Mouse (Mus musculus) forebrain, embryonic 10.5 days (tissue): Measurements from ENCODE around the gene Ptpn5. TPM values are rescaled to one million over a fixed set of nuclear protein-coding genes. Genes with fewer than 3 reads are reported as not detected.

Experiments used
- DNase-seq: peaks from one replicate; pipeline ENCODE4 v3.0.0-alpha.2; 2017; ENCODE audit warnings: low spot score; ENCODE audit errors: extremely low spot score
- H3K27ac ChIP-seq: fragments of 300-500 bp; sonication (generic); 2 replicates; pipeline ENCODE4 v1.5.1; 2016; ENCODE audit warnings: mild to moderate bottlenecking
- H3K27me3 ChIP-seq: fragments of 300-500 bp; sonication (generic); 2 replicates; pipeline ENCODE4 v1.6.1; 2016; ENCODE audit warnings: mild to moderate bottlenecking; ENCODE audit not compliant: poor library complexity, severe bottlenecking
- H3K36me3 ChIP-seq: fragments of 300-500 bp; sonication (generic); replicated peaks from 2 replicates; pipeline ENCODE4 v1.6.1; 2016; ENCODE audit warnings: mild to moderate bottlenecking, moderate library complexity
- H3K4me1 ChIP-seq: fragments of 300-500 bp; sonication (generic); 2 replicates; pipeline ENCODE4 v1.6.1; 2016
- H3K4me3 ChIP-seq: fragments of 300-500 bp; sonication (generic); 2 replicates; pipeline ENCODE4 v1.5.1; 2016; ENCODE audit warnings: mild to moderate bottlenecking, moderate library complexity
- H3K9me3 ChIP-seq: fragments of 300-500 bp; sonication (generic); 2 replicates; pipeline ENCODE4 v1.6.1; 2016; ENCODE audit warnings: mild to moderate bottlenecking, moderate library complexity
- WGBS: fragments of 180-500 bp; shearing (Covaris S2); methylation state at CpG from one replicate; pipeline ENCODE4 v1.1.7; 2016; 5-methylcytosine and 5-hydroxymethylcytosine counted together
- polyA plus RNA-seq: library from polyadenylated mRNA; unstranded; fragments of >200 nt; fragmentation: Nextera tagmentation; extraction: Ambion mirVana; gene quantifications from 2 replicates; pipeline ENCODE4 v1.2.1, GENCODE M21; 2016

The Ptpn5 gene
- polyA plus RNA-seq, 1 experiment from 2014 or later = 4.1 TPM

GRCm38 (mm10) chr7:47134570-47134969 lies 1.1 kb upstream of the Ptpn5 start:
- no peak for DNase-seq
- 43% methylated on average over 5 of the region's 5 CpGs for WGBS
- H3K4me1 ChIP-seq = peaks cover 19% of the 10 kb centered on the region
- no peaks in the 10 kb centered on the region for H3K36me3 ChIP-seq
- no peak overlapping the region for H3K27ac ChIP-seq
- H3K9me3 ChIP-seq = no peaks in the 10 kb centered on the region
- H3K27me3 ChIP-seq = peaks cover 61% of the 10 kb centered on the region
- no peak overlapping the region for H3K4me3 ChIP-seq

- Histone ChIP-seq H3K4me1 (peaks cover 19% of the 10 kb centered on the region), H3K4me3 (peak overlapping the region; percentile 82), H3K27me3 (peaks cover 61% of the 10 kb centered on the region), H3K36me3 (no peaks in the 10 kb centered on the region), H3K27ac (peak overlapping the region; percentile 80), H3K9me3 (no peaks in the 10 kb centered on the region)
- DNase-seq = no peak
- WGBS = 0% methylated on average over 10 of the region's 10 CpGs
Measured at GRCm38 (mm10) chr7:47132931-47133260, 588 bp downstream of the Ptpn5 start.

GRCm38 (mm10) chr7:47132180-47132930 lies 1.1 kb downstream of the Ptpn5 start:
- Histone ChIP-seq H3K4me3 (peak overlapping the region; percentile 82), H3K27me3 (peaks cover 61% of the 10 kb centered on the region), H3K9me3 (no peaks in the 10 kb centered on the region), H3K27ac (peak overlapping the region; percentile 80), H3K36me3 (no peaks in the 10 kb centered on the region), H3K4me1 (peaks cover 19% of the 10 kb centered on the region)
- DNase-seq = peak; percentile 67
- WGBS = under 1% methylated on average over 65 of the region's 65 CpGs

- DNase-seq = no peak
- Histone ChIP-seq H3K9me3 (no peaks in the 10 kb centered on the region), H3K27ac (peak overlapping the region; percentile 80), H3K36me3 (no peaks in the 10 kb centered on the region), H3K4me3 (peak overlapping the region; percentile 82), H3K27me3 (peaks cover 61% of the 10 kb centered on the region), H3K4me1 (peaks cover 19% of the 10 kb centered on the region)
- WGBS = under 1% methylated on average over 15 of the region's 15 CpGs
Measured at GRCm38 (mm10) chr7:47131840-47132179, 1.7 kb downstream of the Ptpn5 start.

GRCm38 (mm10) chr7:47131258-47131657 lies 2.2 kb downstream of the Ptpn5 start:
- Histone ChIP-seq H3K4me1 (peaks cover 19% of the 10 kb centered on the region), H3K27me3 (peaks cover 61% of the 10 kb centered on the region), H3K9me3 (no peaks in the 10 kb centered on the region), H3K4me3 (peak overlapping the region; percentile 82; the same call in 1 of the 2 replicates), H3K36me3 (no peaks in the 10 kb centered on the region), H3K27ac (no peak overlapping the region)
- WGBS = 39% methylated on average over 8 of the region's 8 CpGs
- DNase-seq = no peak

- H3K4me3 ChIP-seq = no peak overlapping the region
- no peaks in the 10 kb centered on the region for H3K36me3 ChIP-seq
- H3K9me3 ChIP-seq = no peaks in the 10 kb centered on the region
- no peak for DNase-seq
- no peak overlapping the region for H3K27ac ChIP-seq
- no peaks in the 10 kb centered on the region for H3K4me1 ChIP-seq
- H3K27me3 ChIP-seq = no peaks in the 10 kb centered on the region
- WGBS = 93% methylated on average over 3 of the region's 3 CpGs
Measured at GRCm38 (mm10) chr7:47122026-47122425, 11.5 kb downstream of the Ptpn5 start.

GRCm38 (mm10) chr7:47116666-47117065 lies 16.8 kb downstream of the Ptpn5 start:
- Histone ChIP-seq H3K4me1 (no peaks in the 10 kb centered on the region), H3K27me3 (no peaks in the 10 kb centered on the region), H3K36me3 (no peaks in the 10 kb centered on the region), H3K4me3 (no peak overlapping the region), H3K27ac (no peak overlapping the region), H3K9me3 (no peaks in the 10 kb centered on the region)
- no peak for DNase-seq
- WGBS = 83% methylated on average over 6 of the region's 6 CpGs

GRCm38 (mm10) chr7:47115491-47115890 lies 18.0 kb downstream of the Ptpn5 start:
- H3K36me3 ChIP-seq = no peaks in the 10 kb centered on the region
- WGBS = 87% methylated on average over 2 of the region's 2 CpGs
- DNase-seq = no peak

GRCm38 (mm10) chr7:47113383-47113782 lies 20.1 kb downstream of the Ptpn5 start:
- no peak overlapping the region for H3K27ac ChIP-seq
- no peaks in the 10 kb centered on the region for H3K9me3 ChIP-seq
- no peaks in the 10 kb centered on the region for H3K36me3 ChIP-seq
- DNase-seq = no peak
- 94% methylated on average over 7 of the region's 7 CpGs for WGBS
- H3K27me3 ChIP-seq = no peaks in the 10 kb centered on the region
- H3K4me1 ChIP-seq = no peaks in the 10 kb centered on the region
- H3K4me3 ChIP-seq = no peak overlapping the region

More at GRCm38 (mm10) chr7:47115491-47115890, 18.0 kb downstream of the Ptpn5 start:
- Histone ChIP-seq H3K4me1 (no peaks in the 10 kb centered on the region), H3K9me3 (no peaks in the 10 kb centered on the region), H3K4me3 (no peak overlapping the region), H3K27me3 (no peaks in the 10 kb centered on the region), H3K27ac (no peak overlapping the region)

- 94% methylated on average over 5 of the region's 5 CpGs for WGBS
- no peaks in the 10 kb centered on the region for H3K4me1 ChIP-seq
- DNase-seq = no peak
- no peak overlapping the region for H3K27ac ChIP-seq
- H3K36me3 ChIP-seq = no peaks in the 10 kb centered on the region
- H3K4me3 ChIP-seq = no peak overlapping the region
- no peaks in the 10 kb centered on the region; the same call in 1 of the 2 replicates for H3K9me3 ChIP-seq
- no peaks in the 10 kb centered on the region for H3K27me3 ChIP-seq
Measured at GRCm38 (mm10) chr7:47112036-47112435, 21.4 kb downstream of the Ptpn5 start.

GRCm38 (mm10) chr7:47111121-47111520 lies 22.4 kb downstream of the Ptpn5 start:
- Histone ChIP-seq H3K36me3 (no peaks in the 10 kb centered on the region), H3K4me1 (no peaks in the 10 kb centered on the region), H3K27ac (no peak overlapping the region), H3K9me3 (no peaks in the 10 kb centered on the region; the same call in 1 of the 2 replicates), H3K4me3 (no peak overlapping the region), H3K27me3 (no peaks in the 10 kb centered on the region)
- 83% methylated on average over 3 of the region's 3 CpGs for WGBS
- no peak for DNase-seq

GRCm38 (mm10) chr7:47110511-47110910 lies 23.0 kb downstream of the Ptpn5 start:
- WGBS = 85% methylated on average over 7 of the region's 7 CpGs
- H3K4me3 ChIP-seq = no peak overlapping the region
- no peaks in the 10 kb centered on the region for H3K4me1 ChIP-seq
- DNase-seq = no peak
- H3K9me3 ChIP-seq = no peaks in the 10 kb centered on the region; the same call in 1 of the 2 replicates
- no peaks in the 10 kb centered on the region for H3K36me3 ChIP-seq
- H3K27ac ChIP-seq = no peak overlapping the region
- no peaks in the 10 kb centered on the region for H3K27me3 ChIP-seq

- Histone ChIP-seq H3K36me3 (no peaks in the 10 kb centered on the region), H3K9me3 (no peaks in the 10 kb centered on the region; the same call in 1 of the 2 replicates), H3K4me1 (no peaks in the 10 kb centered on the region), H3K4me3 (no peak overlapping the region), H3K27me3 (no peaks in the 10 kb centered on the region), H3K27ac (no peak overlapping the region)
- DNase-seq = no peak
- 91% methylated on average over 13 of the region's 13 CpGs for WGBS
Measured at GRCm38 (mm10) chr7:47108779-47109189, 24.7 kb downstream of the Ptpn5 start.
